8 mouse cellular contexts compared by ENCODE assay signal in genomic region chr12:40247976-40248375, GRCm38 (mm10). TPM values are rescaled to one million over a fixed set of nuclear protein-coding genes. Genes with fewer than 3 reads are reported as not detected.
DNase-seq lines count a peak whose midpoint lies in the region; ATAC-seq lines count a peak whose summit lies in the region.

No protein-coding gene starts in this region.

- H3K36me3 ChIP-seq in embryonic facial prominence, embryonic 14.5 days (ENCODE audit: control insufficient read depth, insufficient read depth, low read length): no peaks in the 10 kb centered on the region
- H3K36me3 ChIP-seq in intestine, embryonic 16.5 days (ENCODE audit: control insufficient read depth, insufficient read depth, low read length): no peaks in the 10 kb centered on the region
- no peaks in the 10 kb centered on the region for H3K36me3 ChIP-seq in hindbrain, embryonic 14.5 days (replicated peaks; ENCODE audit: control insufficient read depth, insufficient read depth)

- DNase-seq in gastrocnemius, adult 18-20 months (ENCODE audit: low spot score): peak; percentile 9
- DNase-seq in gastrocnemius, postnatal 36 days: no peak
- DNase-seq in embryonic facial prominence, embryonic 14.5 days (ENCODE audit: low spot score): peak; percentile 27
- peak; percentile 80 for DNase-seq in lung, postnatal 25 days (ENCODE audit: low spot score)
- DNase-seq in hindbrain, embryonic 14.5 days (ENCODE audit: low spot score): no peak
- DNase-seq in cerebellum, adult 8-10 months: no peak
- DNase-seq in left cerebral cortex, postnatal 36 days (ENCODE audit: low spot score in 2 of 2): no peak

- no peak overlapping the region for H3K4me3 ChIP-seq in embryonic facial prominence, embryonic 14.5 days (ENCODE audit: low read depth, low read length)
- no peak overlapping the region for H3K4me3 ChIP-seq in intestine, embryonic 16.5 days (ENCODE audit: low read length)
- H3K4me3 ChIP-seq in hindbrain, embryonic 14.5 days (replicated peaks; ENCODE audit: low read length): no peak overlapping the region

- no peaks in the 10 kb centered on the region for H3K27me3 ChIP-seq in embryonic facial prominence, embryonic 14.5 days (replicated peaks; ENCODE audit: control insufficient read depth, insufficient read depth, low read length)
- H3K27me3 ChIP-seq in intestine, embryonic 16.5 days (replicated peaks; ENCODE audit: control insufficient read depth, insufficient read depth, low read length): no peaks in the 10 kb centered on the region
- H3K27me3 ChIP-seq in hindbrain, embryonic 14.5 days (ENCODE audit: control insufficient read depth, insufficient read depth, low read length): no peaks in the 10 kb centered on the region

- H3K9ac ChIP-seq in embryonic facial prominence, embryonic 14.5 days (ENCODE audit: low read depth, low read length): no peak overlapping the region
- no peak overlapping the region for H3K9ac ChIP-seq in intestine, embryonic 16.5 days (ENCODE audit: low read depth, low read length)
- no peak overlapping the region for H3K9ac ChIP-seq in hindbrain, embryonic 14.5 days

- no peaks in the 10 kb centered on the region for H3K9me3 ChIP-seq in embryonic facial prominence, embryonic 14.5 days (ENCODE audit: control insufficient read depth, low read length)
- no peaks in the 10 kb centered on the region for H3K9me3 ChIP-seq in intestine, embryonic 16.5 days (ENCODE audit: control insufficient read depth, low read length)
- no peaks in the 10 kb centered on the region for H3K9me3 ChIP-seq in hindbrain, embryonic 14.5 days (ENCODE audit: control insufficient read depth, low read length)

- no peak for ATAC-seq in embryonic facial prominence, embryonic 14.5 days (ENCODE audit: low read depth)
- peak; percentile 84 for ATAC-seq in intestine, embryonic 16.5 days
- ATAC-seq in hindbrain, embryonic 14.5 days (ENCODE audit: low FRiP score): no peak

- H3K4me1 ChIP-seq in embryonic facial prominence, embryonic 14.5 days (ENCODE audit: control insufficient read depth, insufficient read depth, low read length): 0 out of 2 replicates have a peak, but pooled peaks cover 5% of the 10 kb centered on the region
- peaks cover 10% of the 10 kb centered on the region; the same call in 1 of the 2 replicates for H3K4me1 ChIP-seq in intestine, embryonic 16.5 days (ENCODE audit: control insufficient read depth, insufficient read depth, low read length)
- no peaks in the 10 kb centered on the region for H3K4me1 ChIP-seq in hindbrain, embryonic 14.5 days (replicated peaks; ENCODE audit: control insufficient read depth, insufficient read depth, low read length)

- H3K27ac ChIP-seq in embryonic facial prominence, embryonic 14.5 days (replicated peaks; ENCODE audit: low read depth, low read length): no peak overlapping the region
- H3K27ac ChIP-seq in intestine, embryonic 16.5 days (ENCODE audit: low read length): no peak overlapping the region
- no peak overlapping the region for H3K27ac ChIP-seq in hindbrain, embryonic 14.5 days

- WGBS in embryonic facial prominence, embryonic 14.5 days: 70% methylated on average over 6 of the region's 6 CpGs
- WGBS in intestine, embryonic 16.5 days: 55% methylated on average over 6 of the region's 6 CpGs
- WGBS in hindbrain, embryonic 14.5 days: 80% methylated on average over 6 of the region's 6 CpGs

- intact Hi-C loops in gastrocnemius, postnatal 36 days (cut with DNase I): no loop called here
- intact Hi-C loops in left cerebral cortex, postnatal 36 days (cut with DNase I): no loop called here

- no peak overlapping the region for H3K4me2 ChIP-seq in embryonic facial prominence, embryonic 14.5 days (ENCODE audit: low read depth, low read length)
- H3K4me2 ChIP-seq in intestine, embryonic 16.5 days (ENCODE audit: low read depth, low read length): 0 out of 2 replicates have a peak overlapping the region, but pooled peaks have one; percentile 23
- H3K4me2 ChIP-seq in hindbrain, embryonic 14.5 days (replicated peaks): no peak overlapping the region

RNA-seq across cellular contexts. Expression of gene Ifrd1, which starts 0.3 kb away (rescaled TPM):
- 100 to 1,000 TPM in 1 of 2 experiments, 10 to 100 TPM in 1; 79.2 to 225 TPM for total RNA-seq in gastrocnemius, adult 18-20 months (2021)
- 100 to 1,000 TPM in 1 of 2 experiments, 10 to 100 TPM in 1; 91.4 to 119 TPM for total RNA-seq in gastrocnemius, postnatal 36 days (2021)
- 115 and 127 TPM in 2 replicates for polyA plus RNA-seq in embryonic facial prominence, embryonic 14.5 days (2014; fragmentation: Nextera tagmentation; extraction: Ambion mirVana)
- 80.1 and 86.9 TPM in 2 replicates for polyA plus RNA-seq in intestine, embryonic 16.5 days (2015; fragmentation: Nextera tagmentation; extraction: Ambion mirVana)
- 178 and 205 TPM in 2 replicates for polyA plus RNA-seq in hindbrain, embryonic 14.5 days (2014; fragmentation: Nextera tagmentation; extraction: Ambion mirVana)
- total RNA-seq in left cerebral cortex, postnatal 36 days (2021): 100 to 1,000 TPM; 112 to 114 TPM

RNA-seq across cellular contexts. Expression of gene Lsmem1, which starts 48.7 kb away (rescaled TPM):
- total RNA-seq in gastrocnemius, adult 18-20 months (2021): 10 to 100 TPM; 60.6 to 68.5 TPM
- total RNA-seq in gastrocnemius, postnatal 36 days (2021): 10 to 100 TPM; 49.2 to 57.7 TPM
- polyA plus RNA-seq in embryonic facial prominence, embryonic 14.5 days (2014; fragmentation: Nextera tagmentation; extraction: Ambion mirVana): 4.5 and 4.7 TPM in 2 replicates
- polyA plus RNA-seq in intestine, embryonic 16.5 days (2015; fragmentation: Nextera tagmentation; extraction: Ambion mirVana): not detected in 2 replicates
- 0.10 TPM in 1 of 2 replicates, not detected in the other for polyA plus RNA-seq in hindbrain, embryonic 14.5 days (2014; fragmentation: Nextera tagmentation; extraction: Ambion mirVana)
- total RNA-seq in left cerebral cortex, postnatal 36 days (2021): 1 to 10 TPM; 1.3 to 1.8 TPM

Comparison
In these comparisons a context has a peak if more than half of its experiments do, and no peak if none do; other contexts are left out.
1. DNase-seq: peak in gastrocnemius, adult 18-20 months (single experiment), embryonic facial prominence, embryonic 14.5 days (single experiment) and lung, postnatal 25 days (single experiment); none in gastrocnemius, postnatal 36 days (0 of 2), hindbrain, embryonic 14.5 days (single experiment), cerebellum, adult 8-10 months (single experiment) and left cerebral cortex, postnatal 36 days (0 of 2).
2. RNA of gene Lsmem1, which starts 48.7 kb away (total RNA-seq): 60.6 to 68.5 TPM in gastrocnemius, adult 18-20 months and 49.2 to 57.7 TPM in gastrocnemius, postnatal 36 days; 1.3 to 1.8 TPM in left cerebral cortex, postnatal 36 days; every median in the first group is over 10 times any median in the second.